Comparison of ENCODE assay signal across 1 mouse cellular context in the genomic region with DNA sequence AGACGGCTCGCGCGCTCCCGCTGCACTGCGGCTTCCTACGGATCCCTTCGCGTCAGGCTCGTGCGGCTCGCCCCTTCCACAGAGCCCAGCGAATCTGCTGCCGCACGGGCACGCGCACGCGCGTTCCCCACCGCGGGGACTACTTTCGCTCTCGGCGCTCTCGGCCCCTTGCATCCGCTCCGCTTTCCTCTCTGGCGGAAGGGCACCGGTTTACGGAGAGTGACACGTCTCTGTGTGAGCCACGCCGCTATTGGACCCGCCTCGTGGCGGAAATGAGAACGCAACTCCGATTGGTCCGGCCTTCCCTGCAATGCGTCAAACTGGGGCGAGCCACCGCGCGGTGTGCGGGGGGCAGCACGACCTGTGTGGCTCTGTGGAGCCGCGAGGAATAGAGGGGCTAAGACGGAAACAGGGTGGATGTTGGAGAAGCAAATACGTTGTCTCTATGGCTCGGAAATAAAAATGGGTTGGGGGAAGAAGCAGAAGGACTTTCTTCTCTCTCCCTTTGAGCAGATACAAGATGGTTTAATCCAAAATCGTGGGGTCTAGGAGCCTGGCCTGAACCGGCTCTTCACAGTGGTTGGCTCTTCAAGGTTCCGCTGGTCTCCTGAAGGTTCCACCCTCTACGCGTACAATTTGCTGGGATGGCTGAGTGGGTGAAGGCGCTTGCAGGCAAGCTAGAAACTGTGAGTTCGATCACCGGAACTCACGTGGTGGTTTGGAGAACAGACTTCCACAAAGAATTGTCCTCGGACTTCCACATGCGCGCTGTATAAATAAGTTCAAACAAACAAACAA.
TF ChIP-seq lines count a peak whose summit lies in the region.

A gene (minus strand): TSS at position 78 of the 798 bp plus-strand sequence.

TF ChIP-seq in myocyte, 11 proteins besides CTCF, POLR2A, EP300 and RAD21 (continued from another document):
- TF ChIP-seq TCF3 (IDR thresholded peaks at IDR 0.05; ENCODE audit: insufficient read length, low read depth) (no peak), MYOD1 (IDR thresholded peaks at IDR 0.05; ENCODE audit: control insufficient read depth in 1 of 3, insufficient read length in 2 of 3, low read depth in 2 of 3) (peak in 1 of 3 experiments; percentile 39)
